Mouse (Mus musculus): ENCODE data around the gene Rbx1. TPM values are rescaled to one million over a fixed set of nuclear protein-coding genes. Genes with fewer than 3 reads are reported as not detected.
A peak's percentile ranks its signal among the peaks of the same experiment; 100 is the strongest.
"Not testable (repeated sequence)": the region's sequence is repeated elsewhere in the genome, so short reads cannot be mapped to it uniquely, and the experiment has no call there.

Gene Rbx1
- total RNA-seq (2014; fragmentation: Nextera tagmentation) (251 and 317 TPM in 2 replicates), total RNA-seq (2017) (170 and 241 TPM in 2 replicates)

GRCm38 (mm10) chr15:81465901-81466737 is at the start of gene Rbx1:
Rbx1 (plus strand) TSS chr15:81466296.
- ATAC-seq (replicated peaks; ENCODE audit: poor library complexity, severe bottlenecking): peak; percentile 95

GRCm38 (mm10) chr15:81416763-81417310 is 49.3 kb upstream of the Rbx1 start:
- ATAC-seq (replicated peaks; ENCODE audit: poor library complexity, severe bottlenecking): peak; percentile 85

- ATAC-seq (replicated peaks; ENCODE audit: poor library complexity, severe bottlenecking): no peak
Measured at GRCm38 (mm10) chr15:81418065-81418464, 48.0 kb upstream of the Rbx1 start.

GRCm38 (mm10) chr15:81421454-81421853 is 44.6 kb upstream of the Rbx1 start:
- ATAC-seq (replicated peaks; ENCODE audit: poor library complexity, severe bottlenecking): peak; percentile 67

GRCm38 (mm10) chr15:81422156-81422681 is 43.9 kb upstream of the Rbx1 start:
- no peak for ATAC-seq (replicated peaks; ENCODE audit: poor library complexity, severe bottlenecking)

- ATAC-seq (replicated peaks; ENCODE audit: poor library complexity, severe bottlenecking): no peak
Measured at GRCm38 (mm10) chr15:81425311-81425710, 40.8 kb upstream of the Rbx1 start.

GRCm38 (mm10) chr15:81427947-81428346 is 38.1 kb upstream of the Rbx1 start:
- no peak for ATAC-seq (replicated peaks; ENCODE audit: poor library complexity, severe bottlenecking)

GRCm38 (mm10) chr15:81431195-81431594 is 34.9 kb upstream of the Rbx1 start:
- ATAC-seq (replicated peaks; ENCODE audit: poor library complexity, severe bottlenecking): no peak

- ATAC-seq (replicated peaks; ENCODE audit: poor library complexity, severe bottlenecking): no peak
Measured at GRCm38 (mm10) chr15:81438345-81438744, 27.8 kb upstream of the Rbx1 start.

GRCm38 (mm10) chr15:81439236-81439635 is 26.9 kb upstream of the Rbx1 start:
- no peak for ATAC-seq (replicated peaks; ENCODE audit: poor library complexity, severe bottlenecking)

- peak; percentile 66 for ATAC-seq (replicated peaks; ENCODE audit: poor library complexity, severe bottlenecking)
Measured at GRCm38 (mm10) chr15:81448463-81448862, 17.6 kb upstream of the Rbx1 start.

- ATAC-seq (replicated peaks; ENCODE audit: poor library complexity, severe bottlenecking): no peak
Measured at GRCm38 (mm10) chr15:81461523-81461922, 4.6 kb upstream of the Rbx1 start.

- ATAC-seq (replicated peaks; ENCODE audit: poor library complexity, severe bottlenecking): no peak
Measured at GRCm38 (mm10) chr15:81465016-81465660, 958 bp upstream of the Rbx1 start.

- no peak for ATAC-seq (replicated peaks; ENCODE audit: poor library complexity, severe bottlenecking)
Measured at GRCm38 (mm10) chr15:81466738-81467113, 630 bp downstream of the Rbx1 start.

- no peak for ATAC-seq (replicated peaks; ENCODE audit: poor library complexity, severe bottlenecking)
Measured at GRCm38 (mm10) chr15:81470735-81471134, 4.6 kb downstream of the Rbx1 start.

GRCm38 (mm10) chr15:81472256-81472655 is 6.2 kb downstream of the Rbx1 start:
- ATAC-seq (replicated peaks; ENCODE audit: poor library complexity, severe bottlenecking): no peak

GRCm38 (mm10) chr15:81475654-81476053 is 9.6 kb downstream of the Rbx1 start:
- no peak for ATAC-seq (replicated peaks; ENCODE audit: poor library complexity, severe bottlenecking)

- no peak for ATAC-seq (replicated peaks; ENCODE audit: poor library complexity, severe bottlenecking)
Measured at GRCm38 (mm10) chr15:81476597-81476996, 10.5 kb downstream of the Rbx1 start.

- ATAC-seq (replicated peaks; ENCODE audit: poor library complexity, severe bottlenecking): no peak
Measured at GRCm38 (mm10) chr15:81479446-81480213, 13.5 kb downstream of the Rbx1 start.

GRCm38 (mm10) chr15:81480284-81480683 is 14.2 kb downstream of the Rbx1 start:
- ATAC-seq (replicated peaks; ENCODE audit: poor library complexity, severe bottlenecking): not testable (repeated sequence)

Data from granulocyte monocyte progenitor cell, adult 5-6 weeks (primary cell).